Mouse (Mus musculus): ENCODE measurements around the gene Gpatch2.

Gene Gpatch2

GRCm38 (mm10) chr1:187241329-187241728 is 26.0 kb downstream of the Gpatch2 start:
- no peak for DNase-seq (ENCODE audit: inconsistent age in 2 of 2, low spot score in 1 of 2)

- DNase-seq (ENCODE audit: inconsistent age in 2 of 2, low spot score in 1 of 2), result peak in 1 of 2 experiments; percentile 50
These were observed 29.4 kb downstream of the Gpatch2 start for GRCm38 (mm10) chr1:187244734-187245133.

GRCm38 (mm10) chr1:187250741-187251262 is 35.5 kb downstream of the Gpatch2 start:
- DNase-seq (ENCODE audit: inconsistent age in 2 of 2, low spot score in 1 of 2), result no peak

- no peak for DNase-seq (ENCODE audit: inconsistent age in 2 of 2, low spot score in 1 of 2)
These were observed 43.4 kb downstream of the Gpatch2 start for GRCm38 (mm10) chr1:187258756-187259155.

- no peak for DNase-seq (ENCODE audit: inconsistent age in 2 of 2, low spot score in 1 of 2)
These were observed 52.3 kb downstream of the Gpatch2 start for GRCm38 (mm10) chr1:187267601-187268000.

GRCm38 (mm10) chr1:187270318-187271247 is 55.3 kb downstream of the Gpatch2 start:
- peak; percentile 49 to 67 for DNase-seq (ENCODE audit: inconsistent age in 2 of 2, low spot score in 1 of 2)

- DNase-seq (ENCODE audit: inconsistent age in 2 of 2, low spot score in 1 of 2), result peak in 1 of 2 experiments; percentile 71
These were observed 62.0 kb downstream of the Gpatch2 start for GRCm38 (mm10) chr1:187277324-187277723.

GRCm38 (mm10) chr1:187278472-187278871 is 63.2 kb downstream of the Gpatch2 start:
- no peak for DNase-seq (ENCODE audit: inconsistent age in 2 of 2, low spot score in 1 of 2)

GRCm38 (mm10) chr1:187279776-187280175 is 64.5 kb downstream of the Gpatch2 start:
- DNase-seq (ENCODE audit: inconsistent age in 2 of 2, low spot score in 1 of 2), result no peak

GRCm38 (mm10) chr1:187282321-187282720 is 67.0 kb downstream of the Gpatch2 start:
- DNase-seq (ENCODE audit: inconsistent age in 2 of 2, low spot score in 1 of 2), result no peak

- DNase-seq (ENCODE audit: inconsistent age in 2 of 2, low spot score in 1 of 2), result no peak
These were observed 67.5 kb downstream of the Gpatch2 start for GRCm38 (mm10) chr1:187282804-187283203.

GRCm38 (mm10) chr1:187285735-187286134 is 70.4 kb downstream of the Gpatch2 start:
- peak; percentile 28 to 54 for DNase-seq (ENCODE audit: inconsistent age in 2 of 2, low spot score in 1 of 2)

GRCm38 (mm10) chr1:187286411-187286810 is 71.1 kb downstream of the Gpatch2 start:
- DNase-seq (ENCODE audit: inconsistent age in 2 of 2, low spot score in 1 of 2), result no peak

- DNase-seq (ENCODE audit: inconsistent age in 2 of 2, low spot score in 1 of 2), result no peak
These were observed 71.6 kb downstream of the Gpatch2 start for GRCm38 (mm10) chr1:187286924-187287323.

- DNase-seq (ENCODE audit: inconsistent age in 2 of 2, low spot score in 1 of 2), result no peak
These were observed 74.9 kb downstream of the Gpatch2 start for GRCm38 (mm10) chr1:187290186-187290585.

GRCm38 (mm10) chr1:187291480-187292394 is 76.4 kb downstream of the Gpatch2 start:
- DNase-seq (ENCODE audit: inconsistent age in 2 of 2, low spot score in 1 of 2), result peak in 1 of 2 experiments; percentile 47

GRCm38 (mm10) chr1:187292395-187292749 is 77.1 kb downstream of the Gpatch2 start:
- no peak for DNase-seq (ENCODE audit: inconsistent age in 2 of 2, low spot score in 1 of 2)

- DNase-seq (ENCODE audit: inconsistent age in 2 of 2, low spot score in 1 of 2), result no peak
These were observed 77.9 kb downstream of the Gpatch2 start for GRCm38 (mm10) chr1:187293233-187293632.

- no peak for DNase-seq (ENCODE audit: inconsistent age in 2 of 2, low spot score in 1 of 2)
These were observed 79.2 kb downstream of the Gpatch2 start for GRCm38 (mm10) chr1:187294522-187294921.

- no peak for DNase-seq (ENCODE audit: inconsistent age in 2 of 2, low spot score in 1 of 2)
These were observed 79.8 kb downstream of the Gpatch2 start for GRCm38 (mm10) chr1:187295038-187295559.

GRCm38 (mm10) chr1:187295711-187296110 is 80.4 kb downstream of the Gpatch2 start:
- no peak for DNase-seq (ENCODE audit: inconsistent age in 2 of 2, low spot score in 1 of 2)
